Mouse (Mus musculus) layer of hippocampus, adult 18-20 months (tissue): ENCODE results near the gene Shisal1. TPM values are rescaled to one million over a fixed set of nuclear protein-coding genes. Genes with fewer than 3 reads are reported as not detected.
A peak's percentile ranks its signal among the peaks of the same experiment; 100 is the strongest.

ENCODE experiments used
- DNase-seq, 2 experiments: peaks; one replicate each; pipeline ENCODE4 v3.0.0; 2022; ENCODE audit warnings: low spot score in 2 of 2
- total RNA-seq, 2 experiments: library from RNA; stranded (reverse); gene quantifications; 2 replicates each; pipeline ENCODE4 v1.2.3; 2021

The Shisal1 gene
- total RNA-seq, 2 experiments from 2014 or later = 55.5 to 61.5 TPM

DNA sequence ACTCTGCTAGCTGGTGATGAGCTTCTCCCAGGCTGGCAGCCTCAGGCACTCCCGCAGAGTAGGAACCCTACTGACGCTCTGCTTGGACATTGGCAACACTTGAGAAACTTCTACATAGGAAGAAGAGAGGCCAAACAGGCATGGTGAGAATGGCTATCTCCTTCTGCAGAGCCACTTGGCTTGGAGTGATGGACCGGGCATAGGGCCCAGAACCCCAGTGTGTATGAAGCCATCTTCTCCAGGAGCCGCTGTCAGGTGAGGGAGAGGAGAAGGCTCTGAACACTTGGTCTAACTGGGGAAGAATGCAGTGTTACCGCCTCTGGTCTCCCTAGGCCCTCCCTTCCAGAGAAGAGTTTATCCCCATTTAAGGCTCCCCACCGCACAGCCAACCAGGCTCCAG, 19.3 kb downstream of the Shisal1 start:
- no peak for DNase-seq

DNA sequence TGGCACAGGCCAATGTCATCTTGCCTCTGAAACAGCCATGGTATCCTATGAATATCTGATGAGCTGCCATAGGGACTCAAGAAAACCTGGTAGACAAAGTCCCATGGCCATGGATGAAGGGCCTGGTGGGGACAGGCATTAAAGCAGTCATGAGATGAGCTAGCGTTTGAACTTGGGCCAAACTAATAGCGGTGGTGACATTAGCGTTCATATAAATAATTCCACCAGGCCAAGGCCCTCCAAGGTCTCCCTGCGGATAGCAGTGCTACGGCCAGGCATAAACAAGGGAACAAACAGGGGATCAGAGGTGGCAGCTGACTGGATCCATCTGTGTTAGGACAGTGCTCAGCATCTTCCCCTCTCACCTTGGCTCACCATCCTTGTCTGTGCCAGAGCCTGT, 21.2 kb downstream of the Shisal1 start:
- no peak for DNase-seq

DNA sequence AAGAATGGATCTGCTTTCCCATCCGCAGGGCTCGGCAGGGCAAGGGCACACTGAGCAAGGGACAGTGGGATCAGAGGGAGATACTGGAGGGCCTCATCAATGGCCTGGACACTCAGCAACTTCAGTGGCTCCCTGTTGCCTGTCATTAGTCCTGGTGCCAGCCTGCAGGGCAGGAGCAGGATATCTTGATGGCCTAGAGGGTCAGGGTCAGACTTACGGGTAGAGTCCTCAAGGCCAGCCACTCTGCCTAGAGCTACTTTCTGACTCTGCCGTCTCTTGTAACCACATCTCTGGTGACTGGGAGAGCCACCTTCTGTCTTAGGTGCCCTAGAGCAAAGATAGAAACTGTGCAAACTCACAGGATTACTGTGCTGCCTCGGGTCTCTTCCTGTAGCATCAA, 23.1 kb downstream of the Shisal1 start:
- DNase-seq = no peak

DNA sequence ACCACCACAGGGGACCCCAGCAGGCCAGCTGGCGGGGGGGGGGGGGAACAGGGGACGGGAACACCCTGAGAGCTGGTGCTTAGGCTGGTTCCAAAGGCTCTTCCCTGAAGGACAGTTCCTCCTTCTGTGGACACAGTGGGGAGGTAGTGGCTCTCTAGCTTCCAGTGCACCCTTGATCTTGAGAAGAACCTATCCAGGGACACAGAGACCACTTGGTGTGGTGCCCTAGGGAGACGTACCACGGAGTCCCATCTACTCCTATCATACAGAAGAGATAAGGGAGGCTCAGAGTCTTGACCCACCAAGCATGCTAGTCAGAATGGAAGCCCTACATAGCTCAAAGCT, 28.7 kb downstream of the Shisal1 start:
- DNase-seq = no peak

DNA sequence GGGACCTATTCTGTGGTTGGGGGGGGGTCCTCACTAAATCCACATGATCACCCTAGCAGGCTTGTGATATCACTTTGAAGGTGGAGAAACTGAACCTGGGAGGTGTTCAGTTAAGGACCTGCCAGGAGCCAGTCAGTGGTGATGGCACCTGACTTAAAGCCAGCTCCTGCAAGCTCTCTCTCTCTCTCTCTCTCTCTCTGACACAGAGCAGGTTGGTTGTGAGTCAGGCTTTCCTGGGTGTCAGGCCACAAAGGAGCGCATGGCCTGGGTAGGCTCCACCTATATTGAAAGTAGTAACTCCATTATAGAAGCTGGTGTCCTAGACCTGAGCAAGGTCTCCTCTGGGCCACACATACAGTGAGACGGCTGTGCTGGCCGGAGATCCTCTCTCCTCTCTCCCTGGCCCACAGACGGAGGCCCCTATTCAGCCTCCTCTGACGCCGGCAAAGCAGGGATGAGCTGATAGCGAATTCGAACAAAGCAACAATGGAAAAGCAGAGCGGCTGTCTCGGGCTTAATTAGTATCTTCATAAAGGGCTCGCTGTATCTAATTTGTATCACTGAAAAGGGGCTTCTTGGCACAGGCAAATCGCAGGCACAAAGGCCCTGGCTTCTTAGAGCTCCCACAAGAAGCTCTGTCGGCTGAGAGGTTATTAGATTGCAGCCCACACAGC, 29.2 kb downstream of the Shisal1 start:
- no peak for DNase-seq

DNA sequence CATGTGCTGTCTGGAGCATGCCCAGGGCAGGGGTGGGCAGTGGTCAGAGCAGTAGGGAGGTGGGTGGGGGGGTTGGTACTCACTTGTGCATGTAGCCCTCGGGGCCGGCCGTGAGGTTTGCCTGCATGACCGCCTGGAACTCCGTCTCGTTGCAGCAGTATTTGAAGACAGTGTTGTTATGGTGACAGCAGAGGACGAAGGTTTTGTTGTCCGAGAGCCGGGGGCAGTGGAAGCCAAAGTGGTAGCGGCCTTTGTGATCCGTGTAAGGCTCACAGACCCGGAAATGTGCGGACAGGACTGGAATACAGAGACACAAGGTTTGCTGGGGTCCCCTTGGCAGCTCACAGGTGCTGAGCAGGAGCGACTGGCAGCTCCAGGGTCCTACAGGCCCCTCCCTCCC, 29.9 kb downstream of the Shisal1 start:
- no peak for DNase-seq

DNA sequence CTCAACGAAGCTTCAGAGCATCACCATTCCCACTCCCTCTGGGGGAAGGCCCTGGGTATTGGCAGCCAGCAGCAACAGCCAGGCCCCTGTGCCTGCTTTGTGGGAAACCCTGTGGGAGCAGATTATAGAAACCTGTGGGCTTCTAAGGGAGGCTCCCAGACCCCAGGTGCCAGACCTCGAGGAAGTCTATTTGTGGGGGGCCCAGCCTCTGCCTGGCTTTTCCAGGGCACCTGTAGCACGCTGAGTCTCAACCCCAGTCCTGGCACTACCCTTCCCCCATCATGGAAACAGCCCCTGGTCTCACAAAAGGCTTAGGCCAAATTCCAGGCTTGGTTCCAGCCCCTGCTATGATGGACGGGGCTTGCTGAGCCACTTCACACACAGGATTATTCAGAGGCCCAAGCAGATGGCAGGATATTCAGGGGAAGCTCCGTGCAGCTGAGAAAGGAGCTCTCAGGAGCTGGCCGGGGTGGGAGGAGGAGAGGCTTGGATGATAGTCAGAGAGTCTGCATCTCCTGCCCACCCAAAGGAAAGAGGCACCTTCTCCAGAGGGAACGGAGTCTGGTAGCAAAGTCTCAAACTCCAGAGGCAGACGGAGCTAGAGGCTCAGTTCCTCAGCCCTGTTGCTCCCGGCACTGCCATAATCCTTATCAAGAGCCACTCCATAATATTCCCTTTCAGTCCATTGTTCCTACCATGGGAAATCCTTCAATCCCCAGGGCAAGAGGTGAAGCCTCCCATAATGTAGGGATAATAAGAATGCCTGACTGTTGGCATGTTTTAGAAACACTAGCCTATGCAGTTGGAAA, 32.7 kb downstream of the Shisal1 start:
- DNase-seq = peak; percentile 28 to 51

DNA sequence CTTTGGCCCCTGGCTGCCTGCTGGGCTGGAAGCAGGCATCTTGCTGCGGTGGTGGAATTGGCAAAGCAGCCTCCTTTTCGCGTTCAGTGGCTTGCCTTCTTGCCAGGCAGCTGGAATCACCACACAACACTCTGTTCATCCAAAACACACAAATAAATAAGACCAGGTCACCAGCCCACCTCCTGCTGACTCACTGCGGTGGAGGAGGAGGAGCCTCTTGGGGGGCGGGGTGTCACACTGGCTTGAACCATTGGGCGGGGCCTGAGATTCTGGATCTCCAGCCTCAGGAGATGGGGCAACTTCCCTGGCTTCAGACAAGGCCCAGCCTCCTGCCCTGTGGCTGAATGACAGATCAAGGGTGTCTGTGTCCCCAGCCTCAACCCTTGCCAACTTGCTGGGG, 34.5 kb downstream of the Shisal1 start:
- DNase-seq = peak in 1 of 2 experiments; percentile 49

DNA sequence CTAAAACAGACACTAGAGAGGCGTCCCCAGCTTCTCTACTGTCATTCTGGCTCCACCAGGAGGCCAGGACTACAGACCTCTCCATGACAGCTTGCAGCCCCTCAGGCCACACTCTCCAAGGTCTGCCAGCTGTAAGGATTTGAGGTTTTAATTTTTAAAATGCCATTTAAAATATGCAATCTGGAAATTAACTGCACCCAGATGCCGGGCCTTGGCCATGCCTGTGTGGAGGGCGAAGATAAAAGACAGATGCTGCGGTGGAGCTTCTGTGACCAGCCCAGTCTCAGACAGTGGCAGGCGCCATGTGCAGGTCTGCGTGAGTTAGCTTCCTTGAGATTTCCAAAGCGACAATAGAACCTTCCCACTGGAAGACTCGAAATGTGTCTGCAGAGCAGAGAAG, 36.8 kb downstream of the Shisal1 start:
- DNase-seq = no peak

DNA sequence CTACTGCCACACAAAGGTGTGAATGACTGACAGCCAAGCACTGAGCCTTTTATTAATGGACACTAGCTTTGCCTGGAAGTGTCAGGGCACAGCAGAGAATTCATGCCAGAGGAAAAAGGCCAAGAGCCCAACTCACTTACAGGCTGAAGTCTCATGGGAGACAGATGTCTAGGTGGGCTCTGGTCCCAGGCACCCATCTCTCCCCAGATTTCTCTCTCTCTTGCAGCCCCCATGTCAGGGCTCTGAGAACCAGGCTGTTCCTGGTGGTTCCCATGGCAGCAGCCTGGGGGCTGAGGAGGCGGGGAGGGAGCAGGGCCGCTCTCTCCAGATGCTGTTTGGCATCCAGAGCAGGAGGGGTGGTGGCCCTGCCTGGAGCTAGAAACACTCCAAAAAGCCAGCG, 38.3 kb downstream of the Shisal1 start:
- DNase-seq = peak; percentile 66 to 70

DNA sequence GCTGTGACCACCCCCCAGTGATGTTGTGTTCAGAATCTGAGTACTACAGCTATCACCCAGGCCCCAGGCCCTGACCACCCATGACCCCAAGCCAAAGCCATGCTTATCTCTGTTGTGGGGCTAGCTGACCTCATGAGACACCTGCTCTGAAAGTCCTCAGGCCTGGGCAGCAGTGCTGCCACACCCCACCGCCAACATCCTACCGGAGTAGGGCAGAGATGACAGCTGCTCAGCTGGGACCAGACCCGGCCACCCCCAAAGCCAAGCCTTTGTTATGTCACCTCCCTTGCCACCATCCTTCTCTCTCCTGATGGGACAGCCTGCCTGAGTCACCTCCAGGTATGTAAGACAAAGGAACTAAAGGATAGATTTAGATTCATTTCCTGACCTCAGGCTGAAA, 41.1 kb downstream of the Shisal1 start:
- DNase-seq = no peak

DNA sequence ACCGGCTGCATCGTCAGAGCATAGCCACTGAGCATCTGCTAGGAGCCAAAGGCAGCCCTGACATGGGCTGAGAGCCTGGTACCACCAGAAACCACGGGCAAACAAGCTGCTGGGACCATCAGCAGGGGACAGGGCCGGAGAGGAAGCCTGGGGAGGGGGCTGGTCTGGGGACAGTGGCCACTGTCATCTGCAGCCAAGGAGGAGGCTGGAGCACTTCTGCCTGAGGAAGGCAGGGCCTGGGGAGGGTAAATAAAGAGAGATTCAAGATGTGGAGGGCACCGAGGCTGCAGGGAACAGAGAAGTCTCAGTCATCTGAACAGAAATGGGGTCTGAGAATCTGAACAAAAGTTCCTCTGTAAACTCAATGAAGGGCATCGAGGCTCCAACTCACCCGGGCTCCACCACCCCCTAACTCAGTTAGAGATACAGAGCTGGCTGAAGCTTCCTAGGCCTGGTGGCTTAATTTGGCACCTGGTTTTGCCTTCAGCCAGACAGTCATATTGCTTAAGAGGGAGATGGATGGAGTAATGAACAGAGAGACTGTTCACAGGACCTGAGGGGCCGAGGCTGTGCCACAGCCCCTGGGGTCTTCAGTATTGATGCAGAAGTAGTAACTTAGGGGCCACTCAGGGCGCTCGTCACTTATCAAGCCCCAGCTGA, 43.3 kb downstream of the Shisal1 start:
- DNase-seq = no peak

DNA sequence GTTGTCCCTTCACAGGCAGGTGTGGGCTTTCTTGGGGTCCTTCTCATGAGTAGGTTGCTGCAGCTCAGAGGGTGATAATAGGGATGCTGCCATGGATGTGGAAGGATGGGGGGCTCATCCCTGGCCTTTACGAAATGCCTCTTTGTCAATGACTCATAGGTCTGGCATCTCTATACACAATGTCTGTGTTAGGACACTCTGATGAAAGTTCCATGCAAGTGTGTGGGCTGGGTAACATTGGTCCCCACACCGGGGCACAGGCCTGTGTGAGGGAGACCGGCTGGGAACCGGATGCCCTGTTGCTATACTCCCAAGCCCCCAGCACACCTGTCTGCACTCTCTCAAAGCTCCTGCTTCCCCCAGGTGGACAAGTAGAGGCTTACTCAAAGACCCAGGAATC, 48.3 kb downstream of the Shisal1 start:
- no peak for DNase-seq

DNA sequence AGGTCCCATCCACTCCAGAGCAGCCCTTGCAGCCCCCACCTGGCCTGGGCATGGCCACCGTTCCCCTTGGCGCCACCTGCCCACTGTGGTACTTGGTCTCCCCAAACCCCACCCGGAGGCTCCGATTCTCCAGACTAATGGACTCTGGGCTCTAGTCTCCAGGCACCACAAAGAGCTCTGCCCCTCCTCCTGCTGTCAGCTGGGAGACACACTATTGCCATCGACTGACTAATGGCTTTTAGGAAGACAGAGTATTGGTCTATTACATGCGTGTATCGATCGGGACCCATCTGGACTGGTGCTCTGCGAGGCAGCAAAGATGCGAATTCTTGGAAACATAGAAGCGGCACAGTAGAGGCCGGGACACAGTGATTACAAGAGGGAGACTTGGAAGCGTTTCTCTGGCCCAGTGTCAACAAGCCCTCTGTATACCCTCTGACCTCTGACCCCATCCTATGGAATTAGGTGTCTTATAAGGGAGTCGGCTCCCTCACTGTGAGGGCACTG, 49.2 kb downstream of the Shisal1 start:
- no peak for DNase-seq

DNA sequence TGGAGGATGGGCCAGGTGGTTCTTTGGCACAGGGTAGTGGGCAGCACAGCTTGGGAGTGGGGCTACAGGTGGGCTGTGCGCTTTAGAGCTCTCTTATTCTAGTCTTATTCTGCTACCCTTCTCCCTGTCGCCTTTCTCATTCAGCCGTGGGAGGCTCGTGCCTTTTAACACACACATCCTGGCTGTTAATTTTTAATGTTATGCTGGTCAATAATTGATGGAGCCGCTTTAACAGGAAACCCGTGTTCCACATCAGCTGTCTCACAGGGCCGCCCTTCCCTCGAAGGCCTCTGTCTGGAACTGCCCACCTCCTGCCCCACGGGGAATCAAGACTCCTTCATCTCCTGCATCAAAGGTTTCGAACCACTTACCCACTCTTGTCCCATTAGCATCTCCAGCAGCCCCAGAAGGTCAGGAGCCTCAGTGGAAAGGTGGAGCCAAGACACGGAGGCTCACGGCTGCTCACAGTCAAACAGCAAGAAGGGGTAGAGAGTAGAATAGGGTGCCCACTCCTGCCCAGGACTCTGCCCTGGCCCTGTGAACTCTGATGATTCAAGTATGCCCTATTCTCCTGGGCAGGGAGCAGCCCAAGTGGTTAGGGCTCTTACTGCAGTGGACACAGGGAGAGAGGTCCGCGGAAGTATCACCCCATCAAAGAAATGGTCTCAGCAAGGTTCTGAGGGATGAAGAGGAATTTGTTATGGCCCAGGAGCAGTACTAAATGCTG, 51.4 kb downstream of the Shisal1 start:
- DNase-seq = no peak

DNA sequence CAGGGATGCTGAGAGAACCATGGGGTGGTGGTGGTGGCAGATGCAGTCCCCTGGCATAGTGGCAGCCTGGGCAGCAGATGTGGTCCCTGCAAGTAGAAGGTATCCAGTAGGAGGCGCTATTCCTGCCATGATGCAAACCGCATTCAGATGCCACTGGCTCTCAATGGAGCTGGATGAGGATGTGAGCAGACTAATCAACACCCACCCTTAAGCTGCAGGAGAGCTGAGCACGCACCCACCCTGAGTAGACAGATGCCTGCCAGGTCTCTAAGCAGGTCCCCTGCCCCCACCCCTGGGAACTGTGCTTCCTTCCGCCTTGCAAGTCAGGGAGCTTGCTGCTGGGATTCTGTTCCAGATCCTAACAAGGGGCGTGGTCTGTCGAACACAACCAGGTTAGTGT, 53.6 kb downstream of the Shisal1 start:
- DNase-seq = no peak

DNA sequence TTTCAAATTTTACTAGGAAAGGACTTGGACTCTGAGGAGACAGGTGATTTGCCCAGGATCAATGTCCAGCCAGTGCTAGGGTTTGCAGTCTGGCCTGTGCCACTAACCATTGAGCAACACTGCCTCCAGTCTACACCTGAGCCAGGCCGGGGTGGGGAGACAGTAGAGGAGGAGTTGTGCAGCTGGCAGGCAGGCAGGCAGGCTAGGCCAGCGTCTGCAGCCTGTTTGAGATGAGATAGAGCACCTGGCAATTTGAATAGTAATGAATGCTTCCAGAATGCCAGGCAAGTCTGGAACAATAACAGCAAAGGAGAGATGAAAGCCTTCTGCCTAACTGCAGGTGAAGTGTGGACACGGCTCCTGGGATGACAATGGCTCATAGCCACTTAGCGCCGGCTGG, 54.1 kb downstream of the Shisal1 start:
- DNase-seq = no peak

DNA sequence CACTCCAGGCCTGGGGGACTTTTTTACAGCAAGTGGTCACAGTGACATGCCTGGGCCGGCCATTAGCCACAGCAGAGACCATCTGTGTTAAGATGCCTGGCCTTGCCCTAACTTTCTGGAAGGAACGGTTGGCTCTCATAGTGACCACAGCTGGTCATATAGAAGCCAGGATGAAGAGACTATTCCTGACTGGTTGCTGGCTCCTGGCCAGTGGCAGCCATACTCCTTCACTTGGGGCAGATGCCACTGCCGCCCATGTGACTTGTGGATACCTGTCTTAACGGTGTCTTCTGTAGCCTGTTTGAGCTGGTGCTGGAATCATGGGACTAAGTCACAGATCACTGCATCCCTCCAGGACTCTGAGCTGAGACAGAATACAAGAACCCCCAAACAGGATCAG, 54.8 kb downstream of the Shisal1 start:
- DNase-seq = no peak

DNA sequence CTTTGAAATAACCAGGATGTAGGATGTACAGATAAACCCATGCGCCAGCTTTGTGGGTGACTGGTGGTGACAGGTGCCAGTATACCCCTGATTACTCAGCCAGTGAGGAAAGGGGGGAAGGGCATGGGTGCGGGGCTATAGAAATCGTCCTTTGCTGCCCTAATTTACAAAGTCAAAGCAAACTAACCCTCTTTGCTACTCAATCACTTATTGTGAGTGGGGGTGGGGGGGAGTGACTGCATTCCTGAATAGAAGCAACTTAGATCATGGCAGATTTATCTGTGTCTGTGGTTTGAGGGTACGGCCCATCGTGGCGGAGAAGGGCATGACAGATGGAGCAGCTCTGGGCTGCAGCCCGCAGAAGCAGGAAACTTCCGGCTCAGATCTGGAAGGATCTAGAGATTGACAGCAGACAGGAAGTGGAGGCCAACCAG, 58.2 kb downstream of the Shisal1 start:
- no peak for DNase-seq

DNA sequence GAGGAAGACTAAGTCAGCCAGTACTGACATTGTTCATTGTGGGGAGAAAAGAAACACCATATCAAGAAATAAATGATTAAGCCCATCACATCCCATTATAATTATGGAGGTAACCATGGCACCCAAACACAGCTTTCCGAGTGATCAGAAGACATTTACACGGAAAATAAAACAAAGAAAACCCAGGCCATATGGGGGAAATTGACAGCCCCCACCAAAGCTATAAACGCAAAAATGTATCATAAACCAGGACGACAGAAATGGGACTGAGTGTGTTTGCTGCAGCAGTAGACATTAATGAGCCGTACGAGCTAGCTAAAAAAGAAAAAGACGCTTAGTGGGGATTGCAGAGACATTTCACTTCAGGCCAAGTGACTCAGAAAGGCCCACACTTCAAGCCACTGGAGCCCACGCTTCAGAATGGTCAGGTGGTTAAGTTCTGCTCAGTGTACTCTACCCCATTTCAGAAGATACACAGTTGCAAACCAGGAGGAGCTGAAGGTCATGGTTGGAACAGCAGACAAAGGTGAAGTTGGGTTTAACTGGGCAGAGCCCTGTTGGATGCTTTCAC, 60.8 kb downstream of the Shisal1 start:
- peak in 1 of 2 experiments; percentile 73 for DNase-seq

DNA sequence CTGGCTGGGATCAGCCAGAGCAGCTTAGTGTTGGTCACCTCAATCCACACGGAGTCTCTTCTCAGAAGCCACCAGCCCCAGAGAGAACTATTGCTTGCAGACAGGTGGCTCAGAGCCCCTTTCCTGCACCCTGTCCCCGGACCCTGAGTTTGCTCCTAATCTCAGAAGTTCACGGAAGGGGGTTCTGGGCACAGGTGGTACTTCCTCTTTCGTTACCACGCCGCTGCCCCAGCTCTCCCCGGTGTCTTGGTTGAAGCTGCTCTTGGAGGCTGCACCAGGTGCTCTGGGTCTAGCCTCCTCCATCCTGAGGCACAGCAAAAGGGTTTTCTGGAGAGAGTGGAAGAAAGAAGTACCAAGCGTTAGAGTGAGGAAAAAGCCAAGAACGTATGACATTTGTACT, 62.8 kb downstream of the Shisal1 start:
- no peak for DNase-seq
